Mouse (Mus musculus): ENCODE measurements around the gene Sh3gl1.

DNA sequence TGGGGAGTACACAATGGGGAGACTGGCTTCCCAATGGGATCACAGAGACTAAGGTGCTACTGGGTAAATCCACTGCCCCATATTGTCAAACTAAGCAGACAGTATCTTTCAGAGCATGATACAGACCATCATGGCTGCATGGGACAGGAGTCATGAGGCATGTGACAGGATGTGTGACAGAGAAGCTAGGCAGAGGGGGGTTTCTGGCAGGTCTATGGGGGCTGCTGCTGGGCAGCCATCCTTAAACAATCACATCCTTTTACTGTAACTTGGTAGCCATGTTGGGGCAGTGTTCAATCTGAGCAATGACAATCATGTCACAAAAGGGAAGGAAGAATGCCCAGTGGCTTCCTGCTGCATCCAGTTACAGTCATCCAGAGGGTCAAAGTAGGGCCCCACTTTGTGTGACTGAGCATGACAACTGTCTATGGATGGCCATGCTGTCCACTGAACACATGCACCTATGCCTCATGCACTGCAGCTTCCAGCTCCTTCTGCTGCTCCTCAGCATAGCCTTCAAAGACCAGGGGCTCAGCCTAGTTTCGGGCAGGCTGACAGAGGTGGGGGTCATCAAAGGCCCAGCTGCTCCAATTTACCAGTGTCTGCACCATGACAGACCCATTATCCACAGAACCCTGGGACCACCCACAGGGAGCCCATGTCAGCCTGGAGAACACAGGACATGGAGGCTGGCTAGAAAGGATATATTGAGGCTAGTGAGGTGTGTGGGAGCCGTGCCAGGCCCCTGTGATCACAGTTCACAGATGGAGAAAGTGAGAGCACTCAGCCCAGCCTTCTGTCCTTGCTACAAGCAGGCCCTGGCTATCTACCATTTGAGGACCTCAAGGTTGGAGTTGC lies 14.1 kb downstream of the Sh3gl1 start:
- TF ChIP-seq CTCF (IDR thresholded peaks at IDR 0.05; ENCODE audit: low read depth), result no peak
- no peak for TF ChIP-seq EP300 (optimal IDR thresholded peaks at IDR 0.05)

All from stomach, postnatal 0 days (tissue).